In genomic region chr15:98634541-98635081, GRCm38 (mm10) we compare ENCODE assay signal across 1 mouse cellular context.
TF ChIP-seq lines count a peak whose summit lies in the region.

No protein-coding gene starts in this region.

TF ChIP-seq in C2C12, 6 proteins besides CTCF, POLR2A, EP300 and RAD21:
- TF ChIP-seq CEBPB (IDR thresholded peaks at IDR 0.05; ENCODE audit: low read depth) (no peak), MYOD1 (IDR thresholded peaks at IDR 0.05; ENCODE audit: control insufficient read depth, insufficient read length, low read depth) (peak; percentile 1), USF1 (IDR thresholded peaks at IDR 0.05; ENCODE audit: low read depth) (no peak), FOSL1 (IDR thresholded peaks at IDR 0.05; ENCODE audit: insufficient read depth, low read length, poor library complexity, severe bottlenecking) (no peak), MAX (IDR thresholded peaks at IDR 0.05) (no peak)
